Mouse (Mus musculus) left cerebral cortex, postnatal 36 days (tissue): ENCODE data around the gene Ninj1. TPM values are rescaled to one million over a fixed set of nuclear protein-coding genes. Genes with fewer than 3 reads are reported as not detected.

Experiments
- DNase-seq, 2 experiments: peaks; one replicate each; pipeline ENCODE4 v3.0.0; 2021 to 2022; ENCODE audit warnings: low spot score in 2 of 2, mixed read lengths in 1 of 2
- intact Hi-C: fragments of 180-260 bp; cut with DNase I; formaldehyde crosslinking; loops from one replicate; pipeline ENCODE4 v1.15.1; 2025
- total RNA-seq, 2 experiments: library from RNA; stranded (reverse); gene quantifications; 2 replicates each; pipeline ENCODE4 v1.2.3; 2021

Ninj1 gene
- total RNA-seq = 10 to 100 TPM; 18.6 to 23.9 TPM

- peak; percentile 78 to 84 for DNase-seq
- intact Hi-C loops = no loop called here
Measured at GRCm38 (mm10) chr13:49187288-49188218, at the start of gene Ninj1. Ninj1 (plus strand) TSS chr13:49187485.

GRCm38 (mm10) chr13:49140567-49140966, 46.7 kb upstream of the Ninj1 start:
- intact Hi-C loops = no loop called here
- no peak for DNase-seq

- DNase-seq = no peak
- intact Hi-C loops = no loop called here
Measured at GRCm38 (mm10) chr13:49142396-49142795, 44.9 kb upstream of the Ninj1 start.

GRCm38 (mm10) chr13:49143323-49143722, 44.0 kb upstream of the Ninj1 start:
- intact Hi-C loops = no loop called here
- DNase-seq = no peak

GRCm38 (mm10) chr13:49144451-49144850, 42.8 kb upstream of the Ninj1 start:
- no peak for DNase-seq
- intact Hi-C loops = no loop called here

GRCm38 (mm10) chr13:49145396-49145795, 41.9 kb upstream of the Ninj1 start:
- intact Hi-C loops = loop anchor here (5.0 kb wide), 1 partner anchor 73 kb away; no protein-coding TSS in a partner anchor
- no peak for DNase-seq

GRCm38 (mm10) chr13:49146040-49146697, 41.1 kb upstream of the Ninj1 start:
- no peak for DNase-seq
- intact Hi-C loops = loop anchor here (5.0 kb wide), 1 partner anchor 74 kb away; no protein-coding TSS in a partner anchor

- intact Hi-C loops = loop anchor here (5.0 kb wide), 1 partner anchor 74 kb away; no protein-coding TSS in a partner anchor
- DNase-seq = no peak
Measured at GRCm38 (mm10) chr13:49146698-49147006, 40.6 kb upstream of the Ninj1 start.

- peak; percentile 76 to 77 for DNase-seq
- intact Hi-C loops = loop anchor here (5.0 kb wide), 1 partner anchor 75 kb away; no protein-coding TSS in a partner anchor
Measured at GRCm38 (mm10) chr13:49147007-49147857, 40.1 kb upstream of the Ninj1 start.

GRCm38 (mm10) chr13:49147858-49148226, 39.4 kb upstream of the Ninj1 start, which contains the start of gene Wnk2:
Wnk2 (minus strand) TSS chr13:49148014.
- peak; percentile 84 to 88 for DNase-seq
- intact Hi-C loops = loop anchor here (5.0 kb wide), 1 partner anchor 76 kb away; no protein-coding TSS in a partner anchor

GRCm38 (mm10) chr13:49148687-49149086, 38.6 kb upstream of the Ninj1 start:
- intact Hi-C loops = loop anchor here (5.0 kb wide), 1 partner anchor 76 kb away; no protein-coding TSS in a partner anchor
- DNase-seq = no peak

GRCm38 (mm10) chr13:49154028-49154427, 33.3 kb upstream of the Ninj1 start:
- intact Hi-C loops = no loop called here
- no peak for DNase-seq

GRCm38 (mm10) chr13:49154621-49155020, 32.7 kb upstream of the Ninj1 start:
- DNase-seq = no peak
- intact Hi-C loops = no loop called here

GRCm38 (mm10) chr13:49156645-49157044, 30.6 kb upstream of the Ninj1 start:
- DNase-seq = no peak
- intact Hi-C loops = no loop called here

GRCm38 (mm10) chr13:49158040-49158713, 29.1 kb upstream of the Ninj1 start:
- intact Hi-C loops = no loop called here
- no peak for DNase-seq

- intact Hi-C loops = no loop called here
- DNase-seq = no peak
Measured at GRCm38 (mm10) chr13:49161236-49161635, 26.0 kb upstream of the Ninj1 start.

GRCm38 (mm10) chr13:49162722-49163121, 24.6 kb upstream of the Ninj1 start:
- no peak for DNase-seq

GRCm38 (mm10) chr13:49163645-49164044, 23.6 kb upstream of the Ninj1 start:
- DNase-seq = no peak
- intact Hi-C loops = no loop called here

More at GRCm38 (mm10) chr13:49162722-49163121, 24.6 kb upstream of the Ninj1 start:
- intact Hi-C loops = no loop called here

- no peak for DNase-seq
- intact Hi-C loops = no loop called here
Measured at GRCm38 (mm10) chr13:49167081-49167480, 20.2 kb upstream of the Ninj1 start.
